Mouse (Mus musculus) C2C12 (cell line): ENCODE results near the gene Nfe2. TPM values are rescaled to one million over a fixed set of nuclear protein-coding genes. Genes with fewer than 3 reads are reported as not detected.

Source experiments
- H3K27me3 ChIP-seq: one replicate; pipeline ENCODE4 v1.6.1; 2011; ENCODE audit not compliant: control insufficient read depth, insufficient read depth, insufficient read length
- H3K36me3 ChIP-seq: one replicate; pipeline ENCODE4 v1.6.1; 2011; ENCODE audit not compliant: control insufficient read depth, insufficient read depth
- H3K4me3 ChIP-seq: one replicate; pipeline ENCODE4 v1.5.1; 2011; ENCODE audit warnings: mild to moderate bottlenecking, control low read depth; ENCODE audit not compliant: poor library complexity, insufficient read depth, severe bottlenecking
- H3K79me2 ChIP-seq: one replicate; pipeline ENCODE4 v1.6.1; 2011; ENCODE audit not compliant: control insufficient read depth, insufficient read depth
- H3K79me3 ChIP-seq: one replicate; pipeline ENCODE4 v1.6.1; 2011; ENCODE audit warnings: low read depth, control low read depth
- H3ac ChIP-seq: one replicate; pipeline ENCODE3; 2011; ENCODE audit warnings: low read depth; ENCODE audit not compliant: control insufficient read depth, insufficient read length
- CEBPB ChIP-seq: IDR thresholded peaks from one replicate; pipeline ENCODE4 v1.6.1; 2011; ENCODE audit warnings: low read depth, mild to moderate bottlenecking, control low read depth, moderate library complexity
- CTCF ChIP-seq: IDR thresholded peaks from one replicate; pipeline ENCODE4 v1.5.1; 2011; ENCODE audit not compliant: control insufficient read depth, insufficient read depth, insufficient read length
- FOSL1 ChIP-seq: IDR thresholded peaks from one replicate; pipeline ENCODE4 v1.8.0; 2011; ENCODE audit warnings: mild to moderate bottlenecking, low read length; ENCODE audit not compliant: poor library complexity, insufficient read depth, severe bottlenecking
- MAX ChIP-seq: IDR thresholded peaks from one replicate; pipeline ENCODE4 v1.6.1; 2011; ENCODE audit warnings: mild to moderate bottlenecking, control low read depth
- MYOD1 ChIP-seq: IDR thresholded peaks from one replicate; pipeline ENCODE4 v1.6.1; 2011; ENCODE audit warnings: low read depth; ENCODE audit not compliant: control insufficient read depth, insufficient read length
- MYOG ChIP-seq: IDR thresholded peaks from one replicate; pipeline ENCODE4 v1.6.1; 2011; ENCODE audit not compliant: control insufficient read depth, insufficient read length; ENCODE audit errors: extremely low read depth
- USF1 ChIP-seq: IDR thresholded peaks from one replicate; pipeline ENCODE4 v1.6.1; 2011; ENCODE audit warnings: low read depth, mild to moderate bottlenecking, control low read depth, moderate library complexity
- polyA plus RNA-seq: library from polyadenylated mRNA; unstranded; fragments of >200 nt; fragmentation: generic; extraction: Trizol; gene quantifications from one replicate; pipeline ENCODE4 v1.2.1, GENCODE M21; 2012; ENCODE audit warnings: missing spikeins

Gene Nfe2
- polyA plus RNA-seq, 1 experiment = 0.25 TPM

GRCm38 (mm10) chr15:103293375-103293774 is 35.2 kb upstream of the Nfe2 start:
- Histone ChIP-seq H3K27me3 (no peaks in the 10 kb centered on the region), H3K79me2 (peaks cover 4% of the 10 kb centered on the region), H3K36me3 (peaks cover 88% of the 10 kb centered on the region), H3ac (no peak overlapping the region), H3K79me3 (no peaks in the 10 kb centered on the region), H3K4me3 (no peak overlapping the region)
- TF ChIP-seq CTCF (no peak), MYOG (no peak), FOSL1 (no peak), CEBPB (no peak), MYOD1 (no peak), USF1 (no peak), MAX (no peak)

GRCm38 (mm10) chr15:103292673-103293345 is 34.6 kb upstream of the Nfe2 start:
- H3K36me3 ChIP-seq = peaks cover 83% of the 10 kb centered on the region
- no peak overlapping the region for H3K4me3 ChIP-seq
- no peaks in the 10 kb centered on the region for H3K27me3 ChIP-seq
- TF ChIP-seq MYOD1 (no peak), MYOG (no peak), USF1 (no peak), CTCF (no peak), MAX (no peak), CEBPB (no peak), FOSL1 (no peak)
- peaks cover 10% of the 10 kb centered on the region for H3K79me2 ChIP-seq
- no peak overlapping the region for H3ac ChIP-seq
- H3K79me3 ChIP-seq = no peaks in the 10 kb centered on the region

- Histone ChIP-seq H3K79me2 (peaks cover 29% of the 10 kb centered on the region), H3K27me3 (no peaks in the 10 kb centered on the region), H3K36me3 (peaks cover 63% of the 10 kb centered on the region), H3ac (no peak overlapping the region), H3K4me3 (no peak overlapping the region), H3K79me3 (no peaks in the 10 kb centered on the region)
- no peak for TF ChIP-seq MYOG
- no peak for TF ChIP-seq MYOD1
- no peak for TF ChIP-seq CTCF
- no peak for TF ChIP-seq MAX
- no peak for TF ChIP-seq CEBPB
- no peak for TF ChIP-seq FOSL1
- TF ChIP-seq USF1 = no peak
Observed at GRCm38 (mm10) chr15:103290843-103291242, 32.6 kb upstream of the Nfe2 start.

- H3K4me3 ChIP-seq = no peak overlapping the region
- no peaks in the 10 kb centered on the region for H3K27me3 ChIP-seq
- H3K79me3 ChIP-seq = no peaks in the 10 kb centered on the region
- no peak overlapping the region for H3ac ChIP-seq
- peaks cover 33% of the 10 kb centered on the region for H3K79me2 ChIP-seq
- TF ChIP-seq USF1 (no peak), FOSL1 (no peak), CEBPB (no peak), CTCF (no peak), MYOD1 (no peak), MAX (no peak), MYOG (no peak)
- peaks cover 59% of the 10 kb centered on the region for H3K36me3 ChIP-seq
Observed at GRCm38 (mm10) chr15:103290417-103290816, 32.2 kb upstream of the Nfe2 start.

- no peaks in the 10 kb centered on the region for H3K27me3 ChIP-seq
- H3K79me2 ChIP-seq = peaks cover 40% of the 10 kb centered on the region
- no peaks in the 10 kb centered on the region for H3K79me3 ChIP-seq
- no peak overlapping the region for H3ac ChIP-seq
- TF ChIP-seq CEBPB = no peak
- TF ChIP-seq MAX = no peak
- no peak for TF ChIP-seq MYOG
- TF ChIP-seq USF1 = no peak
- TF ChIP-seq MYOD1 = no peak
- TF ChIP-seq CTCF = no peak
- TF ChIP-seq FOSL1 = no peak
- H3K36me3 ChIP-seq = peaks cover 54% of the 10 kb centered on the region
- H3K4me3 ChIP-seq = no peak overlapping the region
Observed at GRCm38 (mm10) chr15:103289600-103289999, 31.4 kb upstream of the Nfe2 start.
